In genomic region chr11:57573686-57574274, GRCm38 (mm10) we compare ENCODE assay signal across 10 mouse cellular contexts. TPM values are rescaled to one million over a fixed set of nuclear protein-coding genes. Genes with fewer than 3 reads are reported as not detected.
DNase-seq lines count a peak whose midpoint lies in the region; ATAC-seq lines count a peak whose summit lies in the region.
"Had no signal": no experiment of that assay in that cellular context is flagged by ENCODE, and none has a peak within 500 bp of the region (broad histone marks: within the 10 kb centered on the region; RNA-seq: fewer than 3 reads in every experiment).

No protein-coding gene starts in this region.

- no peak overlapping the region for H3K4me3 ChIP-seq in intestine, embryonic 15.5 days (replicated peaks)

- 0 out of 2 replicates have a peak, but pooled peaks cover 10% of the 10 kb centered on the region for H3K4me1 ChIP-seq in intestine, embryonic 15.5 days (replicated peaks)

- no peaks in the 10 kb centered on the region for H3K36me3 ChIP-seq in intestine, embryonic 15.5 days

- no peak overlapping the region for H3K9ac ChIP-seq in intestine, embryonic 15.5 days

- no peak overlapping the region for H3K27ac ChIP-seq in intestine, embryonic 15.5 days
- H3K27ac ChIP-seq: macrophage had no signal

- ATAC-seq in intestine, embryonic 15.5 days, result no peak; the same call in 1 of the 2 replicates

- peak; percentile 69 for DNase-seq in CD4-positive, CD25-positive, alpha-beta regulatory T cell, adult 2 months (ENCODE audit: low read depth, low spot score)
- peak; percentile 17 for DNase-seq in T-cell, adult 2 months (ENCODE audit: low spot score)
- peak; percentile 17 for DNase-seq in lung, postnatal 14 days
- no peak for DNase-seq in layer of hippocampus, postnatal 10 days (ENCODE audit: low spot score in 2 of 2)
- DNase-seq in Muller cell, postnatal 12 days (ENCODE audit: inconsistent ontology term), result no peak
- DNase-seq in MN1 (ENCODE audit: low spot score), result no peak
- DNase-seq: adrenal gland, postnatal 25 days; cerebellum, postnatal 14 days had no signal

- WGBS in intestine, embryonic 15.5 days, result 32% methylated on average over 14 of the region's 14 CpGs

- H3K9me3 ChIP-seq in intestine, embryonic 15.5 days, result no peaks in the 10 kb centered on the region

- no peaks in the 10 kb centered on the region for H3K27me3 ChIP-seq in intestine, embryonic 15.5 days (replicated peaks)

- 0 out of 2 replicates have a peak overlapping the region, but pooled peaks have one; percentile 15 for H3K4me2 ChIP-seq in intestine, embryonic 15.5 days (replicated peaks)

RNA-seq across cellular contexts. Expression of gene Mfap3, which starts 55.3 kb away (rescaled TPM):
- 33.5 and 39.5 TPM in 2 replicates for polyA plus RNA-seq in intestine, embryonic 15.5 days (2015; fragmentation: Nextera tagmentation; extraction: Ambion mirVana)
- 10 to 100 TPM; 33.9 to 36.8 TPM for total RNA-seq in layer of hippocampus, postnatal 10 days (2021)

RNA-seq across cellular contexts. Expression of gene Fam114a2, which starts 55.4 kb away (rescaled TPM):
- polyA plus RNA-seq in intestine, embryonic 15.5 days (2015; fragmentation: Nextera tagmentation; extraction: Ambion mirVana), result 81.4 and 83.0 TPM in 2 replicates
- total RNA-seq in layer of hippocampus, postnatal 10 days (2021), result 10 to 100 TPM; 32.5 to 34.5 TPM

Comparison
In these comparisons a context has a peak if more than half of its experiments do, and no peak if none do; other contexts are left out.
1. DNase-seq: peak in CD4-positive, CD25-positive, alpha-beta regulatory T cell, adult 2 months (single experiment), T-cell, adult 2 months (single experiment) and lung, postnatal 14 days (single experiment); none in layer of hippocampus, postnatal 10 days (0 of 2), Muller cell, postnatal 12 days (single experiment) and MN1 (single experiment).